Mouse (Mus musculus) lung, adult 2 months (tissue): Measurements from ENCODE around the gene Sertad3. TPM values are rescaled to one million over a fixed set of nuclear protein-coding genes. Genes with fewer than 3 reads are reported as not detected.

Source experiments
- DNase-seq: peaks from one replicate; pipeline ENCODE4 v3.0.0; 2022
- H3K4me1 ChIP-seq: fragments of 200-500 bp; 2 replicates; pipeline ENCODE4 v1.6.1; 2011; ENCODE audit warnings: low read length; ENCODE audit not compliant: control insufficient read depth, insufficient read depth
- H3K4me3 ChIP-seq: fragments of 200-500 bp; replicated peaks from 2 replicates; pipeline ENCODE3; 2011; ENCODE audit warnings: low read depth, mild to moderate bottlenecking, control low read depth, low read length; ENCODE audit errors: extremely low read depth
- CTCF ChIP-seq: fragments of 200-500 bp; IDR thresholded peaks from 2 replicates; pipeline ENCODE4 v1.5.1; 2011; ENCODE audit warnings: mild to moderate bottlenecking, low read length, control low read depth; ENCODE audit not compliant: insufficient read depth
- POLR2A ChIP-seq: fragments of 200-500 bp; IDR thresholded peaks from 2 replicates; pipeline ENCODE4 v1.6.1; 2011; ENCODE audit warnings: low read depth, mild to moderate bottlenecking, control low read depth, low read length, borderline replicate concordance; ENCODE audit errors: extremely low read depth
- WGBS: fragments of 180-500 bp; shearing (Covaris S2); methylation state at CpG from one replicate; pipeline ENCODE4 v1.1.7; 2018; 5-methylcytosine and 5-hydroxymethylcytosine counted together
- polyA plus RNA-seq: library from polyadenylated mRNA; depleted of rRNA; stranded (reverse); fragments of >200 nt; gene quantifications from 2 replicates; pipeline ENCODE4 v1.2.3, GENCODE M21; 2012; rRNA removed

The Sertad3 gene
- 10.2 and 10.5 TPM in 2 replicates for polyA plus RNA-seq

- TF ChIP-seq POLR2A: peak; percentile 81; the same call in 1 of the 2 replicates
- TF ChIP-seq CTCF: no peak
- DNase-seq: peak; percentile 99
- Histone ChIP-seq H3K4me3 (peak within 1 kb of the TSS; percentile 97), H3K4me1 (no peaks in the 10 kb centered on the region)
- under 1% methylated on average over 36 of the region's 36 CpGs for WGBS
Observed at GRCm38 (mm10) chr7:27473156-27473834, at the start of gene Sertad3. Gene Sertad3, plus strand, starts transcription at chr7:27473768.

GRCm38 (mm10) chr7:27427387-27427786 is 46.2 kb upstream of the Sertad3 start:
- 83% methylated on average over 1 of the region's 1 CpGs for WGBS

GRCm38 (mm10) chr7:27428002-27428401 is 45.6 kb upstream of the Sertad3 start:
- Histone ChIP-seq H3K4me1 (no peaks in the 10 kb centered on the region), H3K4me3 (no peak overlapping the region)
- WGBS: 67% methylated on average over 11 of the region's 11 CpGs
- DNase-seq: no peak
- TF ChIP-seq POLR2A (no peak), CTCF (no peak)

More at GRCm38 (mm10) chr7:27427387-27427786, 46.2 kb upstream of the Sertad3 start:
- DNase-seq: no peak
- Histone ChIP-seq H3K4me1 (no peaks in the 10 kb centered on the region), H3K4me3 (no peak overlapping the region)
- TF ChIP-seq CTCF: no peak
- no peak for TF ChIP-seq POLR2A

GRCm38 (mm10) chr7:27429135-27429534 is 44.4 kb upstream of the Sertad3 start:
- no peak for TF ChIP-seq POLR2A
- no peak for TF ChIP-seq CTCF
- no peak for DNase-seq
- Histone ChIP-seq H3K4me1 (no peaks in the 10 kb centered on the region), H3K4me3 (no peak overlapping the region)
- WGBS: 50% methylated on average over 2 of the region's 2 CpGs

DNA sequence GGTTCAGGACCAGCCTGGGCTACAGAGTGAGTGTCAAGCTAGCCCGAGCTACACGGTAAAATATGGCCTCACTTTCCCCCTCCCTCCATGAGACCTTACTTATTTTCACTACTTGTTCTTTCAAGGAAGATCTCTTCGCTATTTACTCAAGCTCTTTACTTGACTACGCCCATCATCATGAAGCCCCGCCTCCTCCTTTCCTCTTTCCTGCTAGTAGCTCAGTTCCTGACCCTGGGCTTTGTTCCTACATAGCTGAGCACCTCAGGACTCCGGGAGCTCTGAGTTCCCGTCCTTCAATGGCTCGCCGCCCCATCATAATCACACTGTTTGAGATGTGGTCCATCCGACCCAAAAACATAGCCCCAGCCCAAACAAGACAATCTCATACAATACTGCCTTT is 40.2 kb upstream of the Sertad3 start:
- TF ChIP-seq POLR2A: no peak
- no peak for TF ChIP-seq CTCF
- no peak for DNase-seq
- Histone ChIP-seq H3K4me3 (no peak overlapping the region), H3K4me1 (no peaks in the 10 kb centered on the region)
- WGBS: 17% methylated on average over 10 of the region's 10 CpGs

- TF ChIP-seq CTCF (no peak), POLR2A (no peak)
- no peak for DNase-seq
- no peaks in the 10 kb centered on the region for H3K4me1 ChIP-seq
- 11% methylated on average over 10 of the region's 10 CpGs for WGBS
- H3K4me3 ChIP-seq: no peak overlapping the region
Observed at GRCm38 (mm10) chr7:27433794-27434193, 39.8 kb upstream of the Sertad3 start.

DNA sequence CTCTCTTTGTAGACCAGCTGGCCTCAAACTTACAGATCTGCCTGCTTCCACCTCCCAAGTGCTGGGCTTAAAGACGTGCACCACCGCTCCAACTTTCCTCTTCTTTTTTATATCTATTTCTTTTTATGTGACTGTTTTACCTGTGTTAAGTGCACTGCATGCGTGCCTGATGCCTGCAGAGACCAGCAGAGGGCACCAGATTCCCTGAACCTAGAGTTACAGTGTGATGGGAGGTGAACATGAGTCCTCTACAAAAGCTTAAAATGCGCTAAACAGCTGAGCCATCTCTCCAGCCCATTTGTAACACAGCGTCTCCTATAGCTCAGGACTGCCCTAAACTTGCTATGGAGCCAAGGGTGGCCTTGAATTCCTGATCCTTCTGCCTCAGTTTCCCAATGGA is 36.0 kb upstream of the Sertad3 start:
- no peaks in the 10 kb centered on the region for H3K4me1 ChIP-seq
- WGBS: 57% methylated on average over 5 of the region's 5 CpGs
- TF ChIP-seq CTCF: peak; percentile 76
- no peak for TF ChIP-seq POLR2A
- peak; percentile 20 for DNase-seq
- no peak overlapping the region for H3K4me3 ChIP-seq

DNA sequence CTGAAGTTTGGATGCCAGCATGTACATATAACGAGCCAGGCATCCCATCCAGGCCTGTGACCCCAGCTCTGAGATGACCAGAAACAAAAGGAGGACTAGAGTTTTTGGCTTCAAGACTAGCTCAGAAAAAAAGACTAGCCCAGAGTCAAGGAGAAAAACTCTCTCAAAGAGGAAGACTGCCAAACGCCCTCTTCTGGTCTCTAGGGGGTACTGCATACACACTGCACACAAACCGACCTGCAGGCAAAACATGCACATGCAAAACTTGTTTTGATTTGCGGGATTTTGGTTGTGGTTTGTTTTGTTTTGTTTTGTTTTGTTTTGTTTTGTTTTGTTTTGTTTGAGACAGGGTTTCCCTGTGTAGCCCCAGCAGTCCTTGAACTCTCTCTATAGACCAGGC is 33.6 kb upstream of the Sertad3 start:
- TF ChIP-seq CTCF: no peak
- TF ChIP-seq POLR2A: no peak
- no peak for DNase-seq

DNA sequence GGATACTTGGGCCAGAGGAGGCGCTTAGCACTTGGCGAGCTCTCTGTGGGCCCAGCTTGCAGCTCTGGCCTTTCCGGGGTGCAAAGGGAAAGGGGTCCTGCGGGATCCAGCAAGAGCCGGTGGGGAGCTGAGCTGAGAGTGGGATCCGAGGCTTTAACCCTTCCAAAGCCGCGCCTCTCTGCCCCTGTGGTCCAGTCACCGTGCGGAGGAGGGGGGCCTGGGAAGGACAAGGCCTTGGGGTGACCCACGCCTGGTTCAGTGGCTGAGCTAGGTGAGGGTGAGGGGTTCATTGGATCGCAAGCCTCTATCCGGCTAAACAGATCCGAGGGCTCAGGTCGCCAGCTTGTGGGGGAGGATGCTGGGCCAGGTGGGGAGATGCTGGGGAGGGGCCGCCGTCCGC is 27.5 kb upstream of the Sertad3 start:
- no peak overlapping the region for H3K4me3 ChIP-seq
- DNase-seq: no peak
- WGBS: 18% methylated on average over 18 of the region's 18 CpGs

More for the DNA sequence above, 33.6 kb upstream of the Sertad3 start:
- no peaks in the 10 kb centered on the region for H3K4me1 ChIP-seq
- no peak overlapping the region for H3K4me3 ChIP-seq
- 74% methylated on average over 4 of the region's 4 CpGs for WGBS

More for the DNA sequence above, 27.5 kb upstream of the Sertad3 start:
- H3K4me1 ChIP-seq: peaks cover 9% of the 10 kb centered on the region; the same call in 1 of the 2 replicates
- TF ChIP-seq POLR2A (no peak), CTCF (no peak)
